Mouse (Mus musculus): ENCODE data around the gene Mycl.

GRCm38 (mm10) chr4:123043858-123044257 lies 48.4 kb downstream of the Mycl start:
- TF ChIP-seq POLR2A (IDR thresholded peaks at IDR 0.05; ENCODE audit: control insufficient read depth, low read depth, low read length): no peak
- TF ChIP-seq CTCF (IDR thresholded peaks at IDR 0.05; ENCODE audit: control insufficient read depth, insufficient read depth, insufficient replicate concordance, low read depth, low read length): no peak

All from testis, adult 2 months (tissue).